Mouse (Mus musculus): ENCODE results near the gene Tmem25.

Tmem25 gene

GRCm38 (mm10) chr9:44799102-44799957 lies at the start of gene Tmem25:
TSS of gene Tmem25 (minus strand) at chr9:44799307.
- Histone ChIP-seq H3K4me1 (replicated peaks; ENCODE audit: low read depth, low read length) (peaks cover 22% of the 10 kb centered on the region), H3K27me3 (ENCODE audit: insufficient read depth, low read length) (peaks cover 44% of the 10 kb centered on the region), H3K36me3 (ENCODE audit: insufficient read depth, low read length) (no peaks in the 10 kb centered on the region), H3K9me3 (ENCODE audit: low read length) (no peaks in the 10 kb centered on the region), H3K4me3 (replicated peaks; ENCODE audit: low read length) (peak within 1 kb of the TSS; percentile 89)
- no peak for TF ChIP-seq NANOG (IDR thresholded peaks at IDR 0.05; ENCODE audit: borderline replicate concordance, low read length)
- no peak for TF ChIP-seq POU5F1 (IDR thresholded peaks at IDR 0.05; ENCODE audit: borderline replicate concordance, low read length)
- TF ChIP-seq CTCF (conservative IDR thresholded peaks at IDR 0.05; ENCODE audit: low read length), result no peak

- H3K4me1 ChIP-seq (replicated peaks; ENCODE audit: low read depth, low read length), result peaks cover 46% of the 10 kb centered on the region
- H3K9me3 ChIP-seq (ENCODE audit: low read length), result no peaks in the 10 kb centered on the region
- TF ChIP-seq NANOG (IDR thresholded peaks at IDR 0.05; ENCODE audit: borderline replicate concordance, low read length) (no peak), CTCF (conservative IDR thresholded peaks at IDR 0.05; ENCODE audit: low read length) (no peak)
- H3K36me3 ChIP-seq (ENCODE audit: insufficient read depth, low read length), result peaks cover 89% of the 10 kb centered on the region
- H3K4me3 ChIP-seq (replicated peaks; ENCODE audit: low read length), result no peak overlapping the region
- no peaks in the 10 kb centered on the region for H3K27me3 ChIP-seq (ENCODE audit: insufficient read depth, low read length)
These were observed 48.3 kb upstream of the Tmem25 start for GRCm38 (mm10) chr9:44847446-44847845.

GRCm38 (mm10) chr9:44841241-44841640 lies 42.1 kb upstream of the Tmem25 start:
- TF ChIP-seq CTCF (conservative IDR thresholded peaks at IDR 0.05; ENCODE audit: low read length) (peak; percentile 93), POU5F1 (IDR thresholded peaks at IDR 0.05; ENCODE audit: borderline replicate concordance, low read length) (no peak)

GRCm38 (mm10) chr9:44836439-44836838 lies 37.3 kb upstream of the Tmem25 start:
- H3K36me3 ChIP-seq (ENCODE audit: insufficient read depth, low read length), result peaks cover 88% of the 10 kb centered on the region
- 0 out of 2 replicates have a peak, but pooled peaks cover 2% of the 10 kb centered on the region for H3K4me1 ChIP-seq (replicated peaks; ENCODE audit: low read depth, low read length)
- no peaks in the 10 kb centered on the region for H3K9me3 ChIP-seq (ENCODE audit: low read length)
- H3K4me3 ChIP-seq (replicated peaks; ENCODE audit: low read length), result no peak overlapping the region
- no peaks in the 10 kb centered on the region for H3K27me3 ChIP-seq (ENCODE audit: insufficient read depth, low read length)
- TF ChIP-seq NANOG (IDR thresholded peaks at IDR 0.05; ENCODE audit: borderline replicate concordance, low read length) (no peak), CTCF (conservative IDR thresholded peaks at IDR 0.05; ENCODE audit: low read length) (peak; percentile 72), POU5F1 (IDR thresholded peaks at IDR 0.05; ENCODE audit: borderline replicate concordance, low read length) (no peak)

More at GRCm38 (mm10) chr9:44841241-44841640, 42.1 kb upstream of the Tmem25 start:
- H3K4me3 ChIP-seq (replicated peaks; ENCODE audit: low read length), result no peak overlapping the region
- H3K27me3 ChIP-seq (ENCODE audit: insufficient read depth, low read length), result no peaks in the 10 kb centered on the region
- peaks cover 90% of the 10 kb centered on the region for H3K36me3 ChIP-seq (ENCODE audit: insufficient read depth, low read length)
- peaks cover 21% of the 10 kb centered on the region for H3K4me1 ChIP-seq (replicated peaks; ENCODE audit: low read depth, low read length)
- no peaks in the 10 kb centered on the region for H3K9me3 ChIP-seq (ENCODE audit: low read length)

GRCm38 (mm10) chr9:44832356-44832755 lies 33.2 kb upstream of the Tmem25 start:
- no peak overlapping the region for H3K4me3 ChIP-seq (replicated peaks; ENCODE audit: low read length)
- no peak for TF ChIP-seq NANOG (IDR thresholded peaks at IDR 0.05; ENCODE audit: borderline replicate concordance, low read length)
- no peak for TF ChIP-seq CTCF (conservative IDR thresholded peaks at IDR 0.05; ENCODE audit: low read length)
- no peak for TF ChIP-seq POU5F1 (IDR thresholded peaks at IDR 0.05; ENCODE audit: borderline replicate concordance, low read length)
- no peaks in the 10 kb centered on the region; the same call in 1 of the 2 replicates for H3K4me1 ChIP-seq (replicated peaks; ENCODE audit: low read depth, low read length)
- no peaks in the 10 kb centered on the region for H3K27me3 ChIP-seq (ENCODE audit: insufficient read depth, low read length)
- H3K36me3 ChIP-seq (ENCODE audit: insufficient read depth, low read length), result peaks cover 85% of the 10 kb centered on the region
- no peaks in the 10 kb centered on the region for H3K9me3 ChIP-seq (ENCODE audit: low read length)

- no peak overlapping the region for H3K4me3 ChIP-seq (replicated peaks; ENCODE audit: low read length)
- peaks cover 88% of the 10 kb centered on the region for H3K36me3 ChIP-seq (ENCODE audit: insufficient read depth, low read length)
- TF ChIP-seq NANOG (IDR thresholded peaks at IDR 0.05; ENCODE audit: borderline replicate concordance, low read length) (no peak), CTCF (conservative IDR thresholded peaks at IDR 0.05; ENCODE audit: low read length) (no peak), POU5F1 (IDR thresholded peaks at IDR 0.05; ENCODE audit: borderline replicate concordance, low read length) (no peak)
- H3K4me1 ChIP-seq (replicated peaks; ENCODE audit: low read depth, low read length), result no peaks in the 10 kb centered on the region; the same call in 1 of the 2 replicates
- H3K27me3 ChIP-seq (ENCODE audit: insufficient read depth, low read length), result no peaks in the 10 kb centered on the region
- H3K9me3 ChIP-seq (ENCODE audit: low read length), result no peaks in the 10 kb centered on the region
These were observed 31.4 kb upstream of the Tmem25 start for GRCm38 (mm10) chr9:44830506-44830905.

GRCm38 (mm10) chr9:44828944-44829343 lies 29.8 kb upstream of the Tmem25 start:
- no peaks in the 10 kb centered on the region for H3K9me3 ChIP-seq (ENCODE audit: low read length)
- no peaks in the 10 kb centered on the region; the same call in 1 of the 2 replicates for H3K4me1 ChIP-seq (replicated peaks; ENCODE audit: low read depth, low read length)
- no peaks in the 10 kb centered on the region for H3K27me3 ChIP-seq (ENCODE audit: insufficient read depth, low read length)
- no peak for TF ChIP-seq POU5F1 (IDR thresholded peaks at IDR 0.05; ENCODE audit: borderline replicate concordance, low read length)
- no peak for TF ChIP-seq NANOG (IDR thresholded peaks at IDR 0.05; ENCODE audit: borderline replicate concordance, low read length)
- no peak for TF ChIP-seq CTCF (conservative IDR thresholded peaks at IDR 0.05; ENCODE audit: low read length)
- no peak overlapping the region for H3K4me3 ChIP-seq (replicated peaks; ENCODE audit: low read length)
- peaks cover 88% of the 10 kb centered on the region for H3K36me3 ChIP-seq (ENCODE audit: insufficient read depth, low read length)

GRCm38 (mm10) chr9:44826660-44827059 lies 27.6 kb upstream of the Tmem25 start:
- no peaks in the 10 kb centered on the region for H3K9me3 ChIP-seq (ENCODE audit: low read length)
- peaks cover 91% of the 10 kb centered on the region for H3K36me3 ChIP-seq (ENCODE audit: insufficient read depth, low read length)
- H3K4me1 ChIP-seq (replicated peaks; ENCODE audit: low read depth, low read length), result no peaks in the 10 kb centered on the region; the same call in 1 of the 2 replicates
- no peaks in the 10 kb centered on the region for H3K27me3 ChIP-seq (ENCODE audit: insufficient read depth, low read length)
- H3K4me3 ChIP-seq (replicated peaks; ENCODE audit: low read length), result no peak overlapping the region
- TF ChIP-seq CTCF (conservative IDR thresholded peaks at IDR 0.05; ENCODE audit: low read length), result no peak
- no peak for TF ChIP-seq NANOG (IDR thresholded peaks at IDR 0.05; ENCODE audit: borderline replicate concordance, low read length)

Measured in E14TG2a.4 (cell line).